Mouse (Mus musculus) megakaryocyte, embryonic 14.5 days (primary cell): ENCODE measurements around the gene Rdh8.

Source experiments
- FLI1 ChIP-seq: IDR thresholded peaks from 2 replicates; pipeline ENCODE4 v1.6.1; 2012; ENCODE audit warnings: low read length, inconsistent platforms, mixed read lengths
- GATA1 ChIP-seq: IDR thresholded peaks from 3 replicates; pipeline ENCODE4 v1.6.1; 2012; ENCODE audit warnings: mixed read lengths, low read length, inconsistent platforms, borderline replicate concordance

DNA sequence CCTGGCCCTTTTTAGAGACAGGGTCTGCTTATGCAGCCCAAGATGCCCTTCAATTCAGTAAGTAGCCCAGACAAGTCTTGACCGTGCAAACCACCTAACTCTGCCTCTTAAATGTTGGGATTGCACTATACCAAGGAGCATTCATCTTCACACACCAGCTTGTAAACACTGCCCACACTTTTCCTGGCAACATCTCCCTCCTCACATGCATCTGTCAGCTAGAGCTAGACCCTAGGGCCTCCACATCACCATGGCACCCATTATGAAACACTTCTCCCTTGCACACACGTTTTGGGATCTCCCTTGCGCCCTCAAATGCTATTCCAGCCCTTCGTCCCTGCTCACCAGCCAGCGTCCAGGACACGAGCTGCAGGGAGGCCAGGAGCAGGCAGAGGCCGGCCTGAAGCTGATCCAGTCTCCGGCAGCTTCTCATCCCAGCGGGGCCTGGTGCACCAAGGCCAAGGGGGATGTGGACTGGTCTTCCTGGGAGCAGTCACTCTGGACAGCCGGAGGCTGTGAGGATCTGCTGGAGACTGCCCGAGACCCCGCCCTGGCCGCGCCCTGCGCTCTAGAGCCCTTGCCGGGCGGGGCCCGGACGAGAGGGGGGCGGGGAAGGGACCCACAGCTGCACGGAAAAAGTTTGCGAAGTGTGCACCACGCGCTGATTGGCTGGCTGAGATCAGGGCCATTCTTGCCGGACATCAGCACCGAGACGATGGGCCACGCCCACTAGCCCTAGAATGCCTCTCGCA, 3.6 kb upstream of the Rdh8 start, which contains the start of gene Col5a3:
- TF ChIP-seq GATA1 = no peak
- TF ChIP-seq FLI1 = no peak
